Mouse (Mus musculus) heart, embryonic 11.5 days (tissue): Measurements from ENCODE around the gene Masp1. TPM values are rescaled to one million over a fixed set of nuclear protein-coding genes. Genes with fewer than 3 reads are reported as not detected.

Experiments used
- ATAC-seq: fragments of 200-750 bp; cut with Nextera tagmentation; replicated peaks from 2 replicates; pipeline ENCODE4 v1.8.0; 2017; ENCODE audit warnings: moderate library complexity; ENCODE audit not compliant: insufficient number of reproducible peaks, low FRiP score, low TSS enrichment
- H3K27ac ChIP-seq: fragments of 300-500 bp; sonication (generic); 2 replicates; pipeline ENCODE4 v1.5.1; 2014; ENCODE audit warnings: mild to moderate bottlenecking, low read depth, low read length
- H3K27me3 ChIP-seq: fragments of 300-500 bp; sonication (generic); 2 replicates; pipeline ENCODE4 v1.6.1; 2014; ENCODE audit warnings: mild to moderate bottlenecking, low read length, mixed read lengths; ENCODE audit not compliant: control insufficient read depth, insufficient read depth
- H3K36me3 ChIP-seq: fragments of 300-500 bp; sonication (generic); 2 replicates; pipeline ENCODE4 v1.6.1; 2014; ENCODE audit warnings: mild to moderate bottlenecking, low read length, moderate library complexity, mixed read lengths; ENCODE audit not compliant: control insufficient read depth, insufficient read depth
- H3K4me1 ChIP-seq: fragments of 300-500 bp; sonication (generic); 2 replicates; pipeline ENCODE4 v1.6.1; 2014; ENCODE audit warnings: low read length; ENCODE audit not compliant: control insufficient read depth, insufficient read depth
- H3K4me2 ChIP-seq: fragments of 300-500 bp; sonication (generic); 2 replicates; pipeline ENCODE4 v1.6.1; 2014; ENCODE audit warnings: mild to moderate bottlenecking, moderate library complexity
- H3K4me3 ChIP-seq: fragments of 300-500 bp; sonication (generic); 2 replicates; pipeline ENCODE4 v1.5.1; 2014; ENCODE audit warnings: low read depth, low read length
- H3K9ac ChIP-seq: fragments of 300-500 bp; sonication (generic); 2 replicates; pipeline ENCODE4 v1.6.1; 2014; ENCODE audit warnings: mild to moderate bottlenecking, low read depth, low read length, moderate library complexity
- H3K9me3 ChIP-seq: fragments of 300-500 bp; sonication (generic); replicated peaks from 2 replicates; pipeline ENCODE4 v1.6.1; 2016; ENCODE audit warnings: low read length; ENCODE audit not compliant: control insufficient read depth
- WGBS: fragments of 180-500 bp; shearing (Covaris S2); extraction: QIAGEN DNeasy Blood & Tissue Kit; methylation state at CpG from one replicate; pipeline ENCODE4 v1.1.7; 2014; ENCODE audit not compliant: insufficient replicate concordance; 5-methylcytosine and 5-hydroxymethylcytosine counted together
- polyA plus RNA-seq: library from polyadenylated mRNA; unstranded; fragments of >200 nt; fragmentation: Nextera tagmentation; extraction: Ambion mirVana; gene quantifications from 2 replicates; pipeline ENCODE4 v1.2.1, GENCODE M21; 2014

Gene Masp1
- polyA plus RNA-seq, 1 experiment from 2014 or later, result 10.2 TPM

DNA sequence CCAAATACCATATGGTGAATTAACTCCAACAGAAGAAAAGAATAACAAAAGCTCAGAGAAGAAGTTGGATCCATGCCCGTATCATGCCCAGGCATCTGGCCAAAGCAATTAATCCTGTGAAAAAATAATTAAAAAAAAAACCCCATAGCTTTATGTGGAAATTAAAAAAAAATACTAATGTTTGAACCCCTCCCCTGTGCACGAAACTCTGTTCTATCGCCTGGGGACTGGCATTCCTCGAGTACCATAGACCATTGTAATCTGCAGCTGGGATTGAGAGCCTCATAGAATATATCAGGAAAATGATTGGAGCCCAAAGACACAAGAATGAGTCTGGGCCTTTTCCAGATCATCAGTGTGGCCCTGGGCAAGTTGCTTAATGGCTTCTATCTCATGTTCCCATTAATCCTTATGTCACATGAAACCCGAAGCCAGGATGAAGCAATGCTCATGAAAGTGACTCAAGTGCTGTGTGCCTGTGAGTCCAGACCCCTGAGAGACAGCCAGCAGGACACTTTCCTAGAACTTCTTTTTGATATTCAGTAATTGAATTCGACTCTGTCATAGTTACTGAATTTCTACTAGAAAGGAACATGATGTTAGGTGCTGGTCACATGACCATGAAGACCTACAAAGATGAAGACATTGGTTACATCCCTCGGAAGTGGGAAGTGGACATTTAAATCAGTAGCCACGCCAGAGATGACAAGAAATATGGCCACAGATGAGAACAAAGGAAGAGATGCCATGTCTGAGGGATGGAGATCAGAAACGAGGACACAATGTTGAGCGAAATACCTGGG lies 1.8 kb downstream of the Masp1 start:
- peaks cover 24% of the 10 kb centered on the region for H3K4me1 ChIP-seq
- H3K4me3 ChIP-seq, result no peak overlapping the region
- no peak overlapping the region for H3K27ac ChIP-seq
- WGBS, result 70% methylated on average over 10 of the region's 10 CpGs
- H3K36me3 ChIP-seq, result no peaks in the 10 kb centered on the region
- ATAC-seq, result no peak
- peaks cover 3% of the 10 kb centered on the region; the same call in 1 of the 2 replicates for H3K27me3 ChIP-seq
- H3K4me2 ChIP-seq, result no peak overlapping the region; the same call in 1 of the 2 replicates
- H3K9ac ChIP-seq, result no peak overlapping the region
- H3K9me3 ChIP-seq, result no peaks in the 10 kb centered on the region

DNA sequence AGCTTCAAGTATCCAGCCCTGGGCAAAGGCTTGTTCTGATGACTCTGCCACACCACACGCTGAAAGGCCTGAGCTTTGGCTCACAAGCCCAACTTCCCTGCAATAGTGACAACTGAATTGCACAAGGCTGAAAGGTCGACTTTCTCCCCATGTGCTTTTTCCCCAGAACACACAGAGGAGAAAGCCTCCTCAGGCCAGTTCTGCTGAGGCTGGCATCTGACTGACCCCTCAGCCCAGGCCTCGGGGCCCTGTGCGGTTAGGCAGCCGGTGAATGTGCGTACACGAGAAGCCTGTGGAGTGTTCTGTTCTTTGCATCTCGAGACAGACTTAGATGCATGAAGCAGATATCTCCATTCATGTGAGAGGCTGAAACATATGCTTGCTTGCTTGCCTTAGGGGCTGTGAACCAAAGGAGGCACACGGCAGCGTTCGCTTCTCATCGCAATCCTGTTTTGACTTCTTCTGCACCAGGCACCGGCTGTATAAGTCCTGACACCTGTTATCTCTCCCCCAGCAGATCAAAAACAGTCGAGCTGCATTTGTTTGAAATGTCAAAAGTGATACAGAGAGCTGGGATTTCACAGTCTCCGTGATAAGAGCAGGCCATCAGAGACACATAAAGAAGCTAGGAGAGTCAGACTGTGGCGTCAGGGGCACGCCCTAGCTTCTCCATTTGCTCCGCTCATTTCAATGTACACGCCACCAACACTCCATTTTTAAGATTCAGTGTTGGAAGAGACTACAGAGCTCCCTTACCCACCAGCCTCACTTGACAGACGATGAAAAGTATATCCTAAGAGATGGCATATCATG lies 2.7 kb downstream of the Masp1 start:
- no peaks in the 10 kb centered on the region for H3K36me3 ChIP-seq
- H3K4me2 ChIP-seq, result no peak overlapping the region
- peaks cover 22% of the 10 kb centered on the region for H3K4me1 ChIP-seq
- H3K27ac ChIP-seq, result no peak overlapping the region
- WGBS, result 45% methylated on average over 20 of the region's 20 CpGs
- no peak overlapping the region for H3K9ac ChIP-seq
- no peak overlapping the region for H3K4me3 ChIP-seq
- peaks cover 3% of the 10 kb centered on the region; the same call in 1 of the 2 replicates for H3K27me3 ChIP-seq
- H3K9me3 ChIP-seq, result no peaks in the 10 kb centered on the region
- no peak for ATAC-seq

DNA sequence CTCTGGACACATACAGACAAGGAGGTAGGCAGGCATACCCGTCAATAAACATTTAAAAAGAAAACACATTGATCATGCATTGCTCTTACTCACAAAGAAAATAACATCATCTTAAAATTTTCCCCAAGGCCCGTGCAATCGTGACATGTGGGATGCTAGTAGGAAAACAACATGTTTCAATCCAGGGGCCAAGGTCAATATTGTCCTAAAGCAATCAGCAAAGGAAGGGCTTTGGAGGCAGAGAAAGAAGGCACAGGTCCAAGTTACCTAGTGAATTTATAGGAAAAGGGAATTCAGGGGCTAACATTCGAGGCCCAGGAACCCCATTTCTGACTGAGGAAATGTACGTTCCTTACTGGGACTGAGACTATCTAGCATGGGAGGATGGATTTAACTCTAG lies 3.4 kb downstream of the Masp1 start:
- Histone ChIP-seq H3K9me3 (no peaks in the 10 kb centered on the region), H3K4me3 (no peak overlapping the region), H3K4me1 (peaks cover 17% of the 10 kb centered on the region), H3K9ac (no peak overlapping the region), H3K36me3 (no peaks in the 10 kb centered on the region), H3K4me2 (no peak overlapping the region), H3K27ac (no peak overlapping the region), H3K27me3 (peaks cover 3% of the 10 kb centered on the region; the same call in 1 of the 2 replicates)
- WGBS, result 75% methylated on average over 5 of the region's 5 CpGs
- ATAC-seq, result no peak

DNA sequence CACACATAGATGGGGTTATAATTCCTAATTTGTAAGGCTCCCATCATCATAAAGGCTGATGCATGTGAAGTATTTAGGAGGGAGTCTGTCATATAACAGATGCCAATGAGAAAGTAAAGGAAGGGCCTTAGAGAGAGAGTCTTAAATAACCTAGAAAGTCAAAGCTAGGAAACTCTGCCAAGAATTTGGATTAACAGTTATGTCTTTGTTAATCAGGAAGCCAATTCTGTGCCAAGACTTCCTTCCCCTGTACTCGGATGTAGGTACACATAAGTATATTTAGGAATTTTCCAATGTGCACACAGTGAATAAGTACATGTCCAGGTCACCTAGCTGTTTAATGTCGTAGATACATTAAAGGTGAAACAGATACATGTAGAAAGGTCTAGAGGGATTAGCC lies 4.0 kb downstream of the Masp1 start:
- no peak overlapping the region for H3K4me2 ChIP-seq
- H3K4me3 ChIP-seq, result no peak overlapping the region
- no peaks in the 10 kb centered on the region for H3K36me3 ChIP-seq
- no peak overlapping the region for H3K27ac ChIP-seq
- H3K4me1 ChIP-seq, result peaks cover 17% of the 10 kb centered on the region
- H3K9me3 ChIP-seq, result no peaks in the 10 kb centered on the region
- no peak overlapping the region for H3K9ac ChIP-seq
- WGBS, result 71% methylated on average over 2 of the region's 2 CpGs
- H3K27me3 ChIP-seq, result peaks cover 3% of the 10 kb centered on the region; the same call in 1 of the 2 replicates
- ATAC-seq, result no peak

DNA sequence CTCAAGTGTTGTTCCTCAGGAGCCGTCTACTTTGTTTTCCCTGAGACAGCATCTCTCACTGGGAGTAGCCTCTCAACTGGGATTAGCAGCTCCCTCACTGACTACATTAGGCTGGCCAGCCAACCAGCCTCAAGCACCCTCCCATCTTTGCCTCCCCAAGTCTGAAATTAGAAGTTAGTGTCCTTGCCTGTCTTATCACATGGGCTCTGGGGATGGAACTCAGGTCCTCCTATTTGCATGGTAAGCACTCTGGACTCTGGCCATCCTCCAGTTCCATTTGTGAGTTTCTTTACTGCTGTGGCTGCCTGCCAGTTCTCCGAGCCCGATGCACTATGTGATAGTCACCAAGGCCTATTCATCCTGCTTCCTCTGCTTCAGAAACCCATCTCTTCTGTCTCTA lies 4.8 kb downstream of the Masp1 start:
- H3K27ac ChIP-seq, result no peak overlapping the region
- H3K4me2 ChIP-seq, result no peak overlapping the region
- H3K27me3 ChIP-seq, result peaks cover 3% of the 10 kb centered on the region; the same call in 1 of the 2 replicates
- H3K4me1 ChIP-seq, result peaks cover 17% of the 10 kb centered on the region
- H3K36me3 ChIP-seq, result no peaks in the 10 kb centered on the region
- no peak overlapping the region for H3K4me3 ChIP-seq
- WGBS, result 35% methylated on average over 3 of the region's 3 CpGs
- H3K9ac ChIP-seq, result no peak overlapping the region
- H3K9me3 ChIP-seq, result no peaks in the 10 kb centered on the region
- ATAC-seq, result no peak; the same call in 1 of the 2 replicates

DNA sequence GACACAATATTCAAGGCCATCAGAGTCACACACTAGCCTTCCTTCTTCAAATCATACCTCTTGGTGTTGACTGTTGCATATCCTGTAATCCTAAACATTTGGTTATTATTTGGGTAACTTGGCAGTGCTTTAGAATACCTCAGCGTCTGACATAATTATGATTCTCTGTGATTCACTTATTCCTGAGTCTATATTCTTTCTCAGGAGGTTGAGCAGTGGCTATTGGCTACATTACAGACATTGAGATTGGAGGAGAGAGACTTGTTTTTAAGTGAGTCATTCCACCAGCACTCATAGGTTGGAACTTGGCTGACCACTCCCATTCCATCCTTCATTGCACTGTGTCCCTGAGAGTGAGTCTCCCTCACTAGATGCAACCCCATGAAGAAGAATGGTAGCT lies 7.2 kb downstream of the Masp1 start:
- WGBS, result 74% methylated on average over 1 of the region's 1 CpGs
- Histone ChIP-seq H3K36me3 (no peaks in the 10 kb centered on the region), H3K27ac (no peak overlapping the region), H3K9me3 (no peaks in the 10 kb centered on the region), H3K4me3 (no peak overlapping the region), H3K27me3 (no peaks in the 10 kb centered on the region; the same call in 1 of the 2 replicates), H3K4me1 (peaks cover 7% of the 10 kb centered on the region), H3K9ac (no peak overlapping the region), H3K4me2 (no peak overlapping the region)
- no peak for ATAC-seq

DNA sequence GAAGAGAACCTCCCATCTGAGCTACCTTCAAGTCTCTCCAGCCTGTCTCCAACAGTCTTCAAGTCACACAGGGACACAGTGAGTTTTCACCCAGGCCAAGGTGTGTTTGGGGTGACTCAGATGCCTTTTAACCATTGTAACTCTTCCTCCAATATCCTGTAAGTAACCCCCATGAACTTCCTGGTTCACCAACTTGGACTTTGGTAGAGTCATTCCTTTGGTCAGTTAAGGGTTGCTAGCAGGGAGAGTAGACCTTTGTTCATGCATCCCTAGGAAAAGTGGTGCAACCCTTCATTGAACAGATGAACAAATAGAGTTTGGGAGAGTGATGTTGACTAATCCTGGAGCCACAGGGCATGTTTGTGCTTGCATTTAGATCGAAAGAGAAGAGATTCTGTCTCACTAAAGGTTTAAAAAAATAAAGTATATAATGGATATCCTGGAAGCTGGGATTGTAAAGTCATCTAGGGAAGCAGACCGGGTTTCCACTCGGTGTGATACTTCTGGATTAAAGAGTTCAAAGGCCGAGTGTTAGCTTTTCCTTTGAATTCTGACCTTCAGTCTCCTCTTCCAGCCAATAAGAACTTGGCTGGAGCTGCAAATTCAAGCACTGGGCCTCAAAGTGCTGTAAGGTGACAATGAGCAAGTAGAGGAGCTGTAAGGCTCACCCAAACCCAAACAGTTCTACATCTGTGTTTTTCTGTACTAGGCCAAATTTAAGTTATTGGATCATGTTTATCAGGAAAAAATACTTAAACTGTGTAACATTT lies 9.3 kb downstream of the Masp1 start:
- no peak for ATAC-seq
- Histone ChIP-seq H3K27me3 (peaks cover 3% of the 10 kb centered on the region; the same call in 1 of the 2 replicates), H3K4me3 (no peak overlapping the region), H3K36me3 (no peaks in the 10 kb centered on the region), H3K9ac (no peak overlapping the region), H3K27ac (no peak overlapping the region), H3K4me2 (no peak overlapping the region), H3K4me1 (no peaks in the 10 kb centered on the region), H3K9me3 (no peaks in the 10 kb centered on the region)
- 78% methylated on average over 4 of the region's 4 CpGs for WGBS
